Mouse (Mus musculus) layer of hippocampus, postnatal 14 days (tissue): ENCODE results near the gene Dnah6. TPM values are rescaled to one million over a fixed set of nuclear protein-coding genes. Genes with fewer than 3 reads are reported as not detected.

ENCODE experiments used
- DNase-seq, 2 experiments: peaks; one replicate each; pipeline ENCODE4 v3.0.0; 2021 to 2022; ENCODE audit warnings: low spot score in 2 of 2, mixed read lengths in 1 of 2
- total RNA-seq, 2 experiments: library from RNA; stranded (reverse); gene quantifications; 2 replicates each; pipeline ENCODE4 v1.2.3; 2021

The Dnah6 gene
- total RNA-seq, 2 experiments from 2014 or later: 1.3 to 2.3 TPM

- DNase-seq: no peak
Measured at GRCm38 (mm10) chr6:72971074-72971473, 250.4 kb downstream of the Dnah6 start.

- DNase-seq: no peak
Measured at GRCm38 (mm10) chr6:72969787-72970186, 251.7 kb downstream of the Dnah6 start.

Other genes with a start within 250 kb of the Dnah6 start
- gene Suclg1, start 26.7 kb upstream of the Dnah6 start, total RNA-seq: 100 to 1,000 TPM; 142 to 144 TPM
- gene 4931417E11Rik, start 248.0 kb upstream of the Dnah6 start, total RNA-seq: not detected